Mouse (Mus musculus) small intestine, adult 2 months (tissue): ENCODE measurements at regions not wholly inside any gene's neighbourhood (a gene's known extent, or its start where the extent isn't known, plus 50 kb on each side); places are given as distances from the start of the nearest gene placed in this dataset.

ENCODE experiments used
- H3K27ac ChIP-seq: fragments of 200-500 bp; 2 replicates; pipeline ENCODE4 v1.5.1; 2012; ENCODE audit warnings: low read depth, low read length, control low read depth, inconsistent platforms; ENCODE audit not compliant: insufficient read depth
- H3K27me3 ChIP-seq: fragments of 200-500 bp; 2 replicates; pipeline ENCODE4 v1.6.1; 2012; ENCODE audit warnings: mild to moderate bottlenecking, moderate library complexity, low read length, inconsistent platforms; ENCODE audit not compliant: control insufficient read depth, insufficient read depth
- H3K36me3 ChIP-seq: fragments of 200-500 bp; 2 replicates; pipeline ENCODE4 v1.6.1; 2012; ENCODE audit warnings: mild to moderate bottlenecking, low read length, control low read depth, inconsistent platforms; ENCODE audit not compliant: control insufficient read depth, insufficient read depth
- H3K4me1 ChIP-seq: fragments of 200-500 bp; 2 replicates; pipeline ENCODE4 v1.6.1; 2012; ENCODE audit warnings: low read length, inconsistent platforms, mixed read lengths; ENCODE audit not compliant: control insufficient read depth, insufficient read depth, insufficient read length
- H3K4me3 ChIP-seq: fragments of 200-500 bp; 2 replicates; pipeline ENCODE4 v1.5.1; 2012; ENCODE audit warnings: low read depth, mild to moderate bottlenecking, control low read depth, inconsistent platforms, low read length, moderate library complexity
- CTCF ChIP-seq: fragments of 200-500 bp; IDR thresholded peaks from 2 replicates; pipeline ENCODE4 v1.5.1; 2012; ENCODE audit warnings: low read depth, mild to moderate bottlenecking, control low read depth, inconsistent platforms, low read length, moderate library complexity, mixed read lengths; ENCODE audit not compliant: insufficient replicate concordance, insufficient read length; ENCODE audit errors: extremely low read depth
- POLR2A ChIP-seq: fragments of 200-500 bp; IDR thresholded peaks from 2 replicates; pipeline ENCODE4 v1.6.1; 2012; ENCODE audit warnings: low read depth, mild to moderate bottlenecking, control low read depth, inconsistent platforms, low read length, moderate library complexity
- WGBS: fragments of 180-500 bp; shearing (Covaris S2); methylation state at CpG from one replicate; pipeline ENCODE4 v1.1.7; 2018; 5-methylcytosine and 5-hydroxymethylcytosine counted together

GRCm38 (mm10) chr5:119292323-119292722, 378.1 kb upstream of the Tbx3 start:
- Histone ChIP-seq H3K27me3 (no peaks in the 10 kb centered on the region), H3K4me1 (no peaks in the 10 kb centered on the region), H3K36me3 (no peaks in the 10 kb centered on the region), H3K27ac (no peak overlapping the region), H3K4me3 (no peak overlapping the region)
- 55% methylated on average over 9 of the region's 9 CpGs for WGBS
- TF ChIP-seq POLR2A = no peak
- no peak for TF ChIP-seq CTCF

- 90% methylated on average over 1 of the region's 1 CpGs for WGBS
- Histone ChIP-seq H3K4me1 (no peaks in the 10 kb centered on the region), H3K36me3 (no peaks in the 10 kb centered on the region), H3K27ac (no peak overlapping the region), H3K4me3 (no peak overlapping the region), H3K27me3 (no peaks in the 10 kb centered on the region)
- no peak for TF ChIP-seq POLR2A
- peak; percentile 16; the same call in 1 of the 2 replicates for TF ChIP-seq CTCF
These were observed 377.6 kb upstream of the Tbx3 start for GRCm38 (mm10) chr5:119292889-119293288.

DNA sequence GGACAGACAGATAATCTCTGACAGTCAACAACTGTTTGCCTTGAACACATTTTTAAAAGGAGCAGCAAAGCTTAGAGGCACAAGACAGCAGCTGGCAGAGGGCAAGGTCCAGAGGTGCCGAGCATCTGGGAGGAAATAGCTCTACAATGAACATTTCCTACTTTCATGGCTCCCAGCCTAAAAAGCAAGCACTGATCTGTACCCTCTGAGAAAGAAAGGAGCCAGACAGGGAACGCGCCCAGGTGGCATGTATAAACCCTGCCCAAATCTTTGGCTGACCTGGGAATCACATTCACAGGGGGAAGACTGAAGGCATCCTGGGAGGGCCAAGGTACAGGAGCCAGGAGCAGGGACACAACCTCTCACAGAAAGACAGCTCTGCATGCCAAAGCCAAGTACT, 371.2 kb upstream of the Tbx3 start:
- Histone ChIP-seq H3K27ac (no peak overlapping the region), H3K4me1 (peaks cover 9% of the 10 kb centered on the region; the same call in 1 of the 2 replicates), H3K27me3 (no peaks in the 10 kb centered on the region), H3K36me3 (no peaks in the 10 kb centered on the region), H3K4me3 (no peak overlapping the region)
- WGBS = 26% methylated on average over 3 of the region's 3 CpGs
- TF ChIP-seq CTCF (no peak), POLR2A (no peak)

GRCm38 (mm10) chr5:119300106-119300505, 370.4 kb upstream of the Tbx3 start:
- Histone ChIP-seq H3K4me3 (no peak overlapping the region), H3K4me1 (peaks cover 9% of the 10 kb centered on the region; the same call in 1 of the 2 replicates), H3K27me3 (no peaks in the 10 kb centered on the region), H3K27ac (no peak overlapping the region), H3K36me3 (no peaks in the 10 kb centered on the region)
- 39% methylated on average over 7 of the region's 7 CpGs for WGBS
- no peak for TF ChIP-seq POLR2A
- TF ChIP-seq CTCF = no peak

DNA sequence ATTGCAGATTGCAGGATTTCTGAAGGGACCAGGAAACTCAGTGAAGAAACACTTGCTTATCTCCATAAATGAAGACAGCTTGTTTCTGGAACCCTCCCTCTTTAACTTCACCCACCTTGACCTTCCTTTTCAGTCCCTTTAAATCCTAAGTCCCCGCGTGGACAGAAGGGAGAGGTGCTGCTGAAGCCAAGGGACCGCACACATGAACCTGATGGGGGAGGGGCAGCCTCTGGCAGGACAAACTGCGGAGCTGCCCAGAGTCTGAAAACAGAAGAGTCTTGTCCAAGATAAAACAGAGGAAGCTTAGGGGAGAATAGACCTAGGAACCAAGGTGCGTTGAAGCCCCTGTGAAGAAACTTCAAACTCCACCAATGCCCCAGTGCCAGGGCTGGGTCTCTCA, 368.9 kb upstream of the Tbx3 start:
- Histone ChIP-seq H3K4me1 (peaks cover 9% of the 10 kb centered on the region; the same call in 1 of the 2 replicates), H3K4me3 (no peak overlapping the region), H3K36me3 (no peaks in the 10 kb centered on the region), H3K27ac (no peak overlapping the region), H3K27me3 (no peaks in the 10 kb centered on the region)
- WGBS = 72% methylated on average over 5 of the region's 5 CpGs
- TF ChIP-seq POLR2A (no peak), CTCF (no peak)

DNA sequence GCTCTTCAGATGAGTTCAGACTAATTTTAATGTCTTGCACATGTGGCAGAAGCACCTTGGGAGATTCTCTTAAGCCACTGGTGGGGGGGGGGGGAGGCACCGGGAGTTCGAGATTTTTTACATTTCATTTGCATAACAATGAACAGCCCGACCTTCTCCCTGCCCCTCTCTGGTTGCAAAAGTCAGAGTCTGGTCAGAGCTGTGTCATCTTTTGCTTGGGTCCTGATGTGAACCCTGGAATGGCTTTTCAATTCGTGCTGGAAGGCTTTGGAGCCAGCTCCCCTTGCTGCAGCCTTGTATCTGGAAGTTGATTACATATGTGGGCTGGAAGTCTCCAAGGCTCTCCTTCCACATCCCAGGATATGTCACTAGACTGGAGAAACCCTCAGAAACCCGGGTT, 365.7 kb upstream of the Tbx3 start:
- H3K27me3 ChIP-seq = no peaks in the 10 kb centered on the region
- TF ChIP-seq POLR2A (no peak), CTCF (no peak)
- no peaks in the 10 kb centered on the region for H3K36me3 ChIP-seq
- H3K4me1 ChIP-seq = peaks cover 4% of the 10 kb centered on the region; the same call in 1 of the 2 replicates
- whole genome bisulfite sequencing = 39% methylated on average over 5 of the region's 5 CpGs
- H3K4me3 ChIP-seq = no peak overlapping the region
- no peak overlapping the region for H3K27ac ChIP-seq

DNA sequence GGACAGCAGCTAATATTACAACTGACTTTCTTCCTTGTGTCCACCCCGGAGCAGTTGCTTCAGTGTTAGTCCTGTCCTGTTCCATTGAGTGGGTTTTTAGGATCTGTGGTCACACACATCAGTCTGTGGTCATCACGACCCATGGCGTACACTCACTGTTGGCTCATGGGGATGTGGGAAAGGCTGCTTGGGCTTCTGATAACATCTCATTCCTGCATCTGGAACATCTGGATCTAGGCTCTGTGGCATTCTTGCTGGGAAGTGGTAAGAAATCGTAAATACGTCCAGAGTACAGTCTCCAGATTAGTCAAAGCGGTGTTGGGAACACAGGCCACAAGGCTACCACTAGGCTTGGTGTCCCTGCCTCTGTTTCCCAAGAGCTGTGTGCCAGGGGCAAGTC, 362.7 kb upstream of the Tbx3 start:
- no peak for TF ChIP-seq CTCF
- TF ChIP-seq POLR2A = no peak
- H3K27me3 ChIP-seq = no peaks in the 10 kb centered on the region
- 90% methylated on average over 6 of the region's 6 CpGs for WGBS
- no peak overlapping the region for H3K27ac ChIP-seq
- no peaks in the 10 kb centered on the region for H3K4me1 ChIP-seq
- no peak overlapping the region for H3K4me3 ChIP-seq
- H3K36me3 ChIP-seq = no peaks in the 10 kb centered on the region
